Mouse (Mus musculus) stomach, postnatal 0 days (tissue): ENCODE results near the gene Chst5.

Source experiments
- CTCF ChIP-seq: IDR thresholded peaks from 2 replicates; pipeline ENCODE4 v1.5.1; 2016; ENCODE audit warnings: antibody characterized with exemption, low read depth, mild to moderate bottlenecking, moderate library complexity
- EP300 ChIP-seq: optimal IDR thresholded peaks from 2 replicates; pipeline ENCODE3; 2016; ENCODE audit warnings: antibody characterized with exemption

DNA sequence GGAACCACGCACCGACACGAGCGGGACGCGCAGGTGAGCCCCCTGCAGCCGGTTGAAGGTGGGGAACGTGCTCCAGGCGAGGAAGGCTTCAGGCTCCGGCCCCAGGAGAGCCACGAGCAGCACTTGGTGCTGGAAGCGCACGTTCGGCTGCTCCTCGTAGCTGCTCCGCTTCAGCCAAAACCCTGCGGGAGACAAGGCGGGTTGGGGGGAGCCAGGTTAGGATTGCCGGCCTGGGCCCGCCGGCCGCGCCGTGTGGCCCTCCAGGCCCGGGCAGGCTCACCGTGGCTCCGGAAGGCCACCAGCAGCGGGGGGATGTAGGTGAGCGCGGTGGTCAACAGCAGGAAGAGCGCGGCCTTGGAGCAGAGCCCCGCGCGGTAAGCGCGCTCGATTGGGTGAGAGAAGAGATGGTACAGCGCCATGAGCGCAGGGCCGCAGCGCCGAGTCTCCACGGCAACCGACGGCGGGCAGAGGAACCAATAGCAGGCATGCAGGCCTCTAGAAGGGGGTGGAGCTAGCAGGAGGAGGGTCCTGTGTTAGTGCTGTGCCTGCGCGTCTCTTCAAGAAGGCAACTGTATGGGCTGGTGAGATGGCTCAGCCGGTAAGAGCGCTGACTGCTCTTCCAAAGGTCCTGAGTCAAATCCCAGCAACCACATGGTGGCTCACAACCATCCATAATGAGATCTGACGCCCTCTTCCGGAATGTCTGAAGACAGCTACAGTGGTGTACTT, 23.3 kb upstream of the Chst5 start, which contains the start of gene Tmem231:
- TF ChIP-seq CTCF (peak; percentile 31), EP300 (no peak)
